Mouse (Mus musculus) heart, postnatal 0 days (tissue): ENCODE data around the gene Ptpn1.

Source experiments
- CTCF ChIP-seq: IDR thresholded peaks from 2 replicates; pipeline ENCODE4 v1.5.1; 2016; ENCODE audit warnings: antibody characterized with exemption, control low read depth, low read depth
- EP300 ChIP-seq: IDR thresholded peaks from 2 replicates; pipeline ENCODE4 v1.6.1; 2016; ENCODE audit warnings: antibody characterized with exemption, low read depth

DNA sequence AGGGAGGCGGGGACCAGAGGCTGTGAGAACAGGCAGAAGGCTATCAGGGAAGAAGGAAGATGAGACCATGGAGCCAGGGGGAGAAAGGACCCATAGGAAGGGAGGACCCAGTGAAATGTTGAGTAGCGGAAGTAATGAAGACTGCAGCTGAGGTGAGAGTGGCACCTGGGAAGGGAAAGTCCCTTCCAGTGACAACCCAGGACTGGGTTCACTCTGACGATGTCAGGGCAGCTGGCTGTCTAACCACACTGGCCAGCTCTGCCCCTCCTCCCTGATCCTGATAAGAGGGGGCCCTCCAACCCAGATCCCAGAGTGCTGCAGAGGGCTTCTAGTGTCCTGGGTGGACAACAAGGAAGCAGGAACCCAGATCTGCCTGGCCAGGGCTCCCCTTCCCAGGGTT, 65.7 kb downstream of the Ptpn1 start:
- TF ChIP-seq CTCF (no peak), EP300 (no peak)
